Mouse (Mus musculus) gastrocnemius, postnatal 14 days (tissue): ENCODE data around the gene Umps. TPM values are rescaled to one million over a fixed set of nuclear protein-coding genes. Genes with fewer than 3 reads are reported as not detected.

ENCODE experiments used
- total RNA-seq, 2 experiments: library from RNA; stranded (reverse); gene quantifications; 2 replicates each; pipeline ENCODE4 v1.2.3; 2021

Umps gene
- total RNA-seq, 2 experiments from 2014 or later: 5.3 to 7.0 TPM

Other genes with a start within 250 kb of the Umps start
- not detected for gene Muc13, start 173.0 kb downstream of the Umps start, total RNA-seq
- 10 to 100 TPM; 31.9 to 33.3 TPM for gene Itgb5, start 137.4 kb downstream of the Umps start, total RNA-seq